Mouse (Mus musculus) lung, adult 18-20 months (tissue): ENCODE data around the gene Usp35.

Experiments used
- DNase-seq, 2 experiments: peaks; one replicate each; pipeline ENCODE4 v3.0.0; 2022; ENCODE audit warnings: mixed read lengths in 2 of 2

The Usp35 gene

GRCm38 (mm10) chr7:97331726-97332666 lies at the start of gene Usp35, which contains the start of gene Kctd21:
Gene Usp35 (minus strand): TSS chr7:97332020.
Gene Kctd21 (plus strand): TSS chr7:97332327.
- peak; percentile 96 for DNase-seq

GRCm38 (mm10) chr7:97380500-97381123 lies 48.8 kb upstream of the Usp35 start:
- DNase-seq = no peak

- no peak for DNase-seq
Observed at GRCm38 (mm10) chr7:97379304-97379703, 47.5 kb upstream of the Usp35 start.

GRCm38 (mm10) chr7:97375906-97376305 lies 44.1 kb upstream of the Usp35 start:
- DNase-seq = no peak

GRCm38 (mm10) chr7:97375101-97375500 lies 43.3 kb upstream of the Usp35 start:
- DNase-seq = no peak

GRCm38 (mm10) chr7:97365887-97366286 lies 34.1 kb upstream of the Usp35 start:
- no peak for DNase-seq

- peak; percentile 26 to 48 for DNase-seq
Observed at GRCm38 (mm10) chr7:97361467-97361866, 29.6 kb upstream of the Usp35 start.

GRCm38 (mm10) chr7:97360955-97361354 lies 29.1 kb upstream of the Usp35 start:
- DNase-seq = no peak

- peak; percentile 45 to 56 for DNase-seq
Observed at GRCm38 (mm10) chr7:97360166-97360565, 28.3 kb upstream of the Usp35 start.

- DNase-seq = no peak
Observed at GRCm38 (mm10) chr7:97358347-97358746, 26.5 kb upstream of the Usp35 start.

GRCm38 (mm10) chr7:97357840-97358239 lies 26.0 kb upstream of the Usp35 start:
- no peak for DNase-seq

- peak; percentile 86 to 91 for DNase-seq
Observed at GRCm38 (mm10) chr7:97356875-97357276, 25.1 kb upstream of the Usp35 start.

GRCm38 (mm10) chr7:97356253-97356652 lies 24.4 kb upstream of the Usp35 start:
- DNase-seq = peak; percentile 50 to 66

- peak; percentile 74 to 79 for DNase-seq
Observed at GRCm38 (mm10) chr7:97355068-97355841, 23.4 kb upstream of the Usp35 start.

GRCm38 (mm10) chr7:97353356-97353755 lies 21.5 kb upstream of the Usp35 start:
- DNase-seq = no peak

GRCm38 (mm10) chr7:97351792-97352513 lies 20.1 kb upstream of the Usp35 start:
- DNase-seq = no peak

GRCm38 (mm10) chr7:97350891-97351290 lies 19.1 kb upstream of the Usp35 start:
- no peak for DNase-seq

GRCm38 (mm10) chr7:97349438-97349837 lies 17.6 kb upstream of the Usp35 start:
- DNase-seq = no peak

- no peak for DNase-seq
Observed at GRCm38 (mm10) chr7:97348836-97349235, 17.0 kb upstream of the Usp35 start.

GRCm38 (mm10) chr7:97348318-97348717 lies 16.5 kb upstream of the Usp35 start:
- no peak for DNase-seq

- no peak for DNase-seq
Observed at GRCm38 (mm10) chr7:97347464-97347863, 15.6 kb upstream of the Usp35 start.

- no peak for DNase-seq
Observed at GRCm38 (mm10) chr7:97346822-97347166, 15.0 kb upstream of the Usp35 start.
